Mouse (Mus musculus) forebrain, embryonic 10.5 days (tissue): ENCODE measurements around the gene Kctd10. TPM values are rescaled to one million over a fixed set of nuclear protein-coding genes. Genes with fewer than 3 reads are reported as not detected.

Experiments
- DNase-seq: peaks from one replicate; pipeline ENCODE4 v3.0.0-alpha.2; 2017; ENCODE audit warnings: low spot score; ENCODE audit errors: extremely low spot score
- H3K27ac ChIP-seq: fragments of 300-500 bp; sonication (generic); 2 replicates; pipeline ENCODE4 v1.5.1; 2016; ENCODE audit warnings: mild to moderate bottlenecking
- H3K27me3 ChIP-seq: fragments of 300-500 bp; sonication (generic); 2 replicates; pipeline ENCODE4 v1.6.1; 2016; ENCODE audit warnings: mild to moderate bottlenecking; ENCODE audit not compliant: poor library complexity, severe bottlenecking
- H3K36me3 ChIP-seq: fragments of 300-500 bp; sonication (generic); replicated peaks from 2 replicates; pipeline ENCODE4 v1.6.1; 2016; ENCODE audit warnings: mild to moderate bottlenecking, moderate library complexity
- H3K4me1 ChIP-seq: fragments of 300-500 bp; sonication (generic); 2 replicates; pipeline ENCODE4 v1.6.1; 2016
- H3K4me3 ChIP-seq: fragments of 300-500 bp; sonication (generic); 2 replicates; pipeline ENCODE4 v1.5.1; 2016; ENCODE audit warnings: mild to moderate bottlenecking, moderate library complexity
- H3K9me3 ChIP-seq: fragments of 300-500 bp; sonication (generic); 2 replicates; pipeline ENCODE4 v1.6.1; 2016; ENCODE audit warnings: mild to moderate bottlenecking, moderate library complexity
- WGBS: fragments of 180-500 bp; shearing (Covaris S2); methylation state at CpG from one replicate; pipeline ENCODE4 v1.1.7; 2016; 5-methylcytosine and 5-hydroxymethylcytosine counted together
- polyA plus RNA-seq: library from polyadenylated mRNA; unstranded; fragments of >200 nt; fragmentation: Nextera tagmentation; extraction: Ambion mirVana; gene quantifications from 2 replicates; pipeline ENCODE4 v1.2.1, GENCODE M21; 2016

The Kctd10 gene
- polyA plus RNA-seq, 1 experiment from 2014 or later: 90.2 TPM

DNA sequence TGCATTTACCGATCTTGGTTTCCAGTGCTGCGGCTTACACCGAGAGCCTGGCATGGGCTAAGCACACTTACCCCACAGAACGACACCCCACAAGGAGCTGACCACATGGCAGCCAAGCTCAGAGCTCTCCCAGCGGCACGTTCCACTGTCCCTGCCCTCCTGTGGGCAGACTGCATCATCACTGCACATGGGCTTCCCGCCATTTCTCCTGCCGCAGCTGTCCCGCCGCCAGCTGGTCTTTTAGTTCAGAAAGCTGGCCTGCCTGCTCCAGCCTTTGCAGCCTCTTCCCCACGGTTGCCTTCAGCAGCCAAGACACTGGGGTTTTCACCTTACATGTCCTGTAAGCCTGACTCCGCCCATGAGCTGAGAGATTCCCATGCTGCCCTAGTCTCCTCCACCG lies 30.1 kb upstream of the Kctd10 start:
- Histone ChIP-seq H3K27me3 (no peaks in the 10 kb centered on the region), H3K4me1 (no peaks in the 10 kb centered on the region), H3K36me3 (peaks cover 100% of the 10 kb centered on the region), H3K4me3 (no peak overlapping the region), H3K9me3 (no peaks in the 10 kb centered on the region), H3K27ac (no peak overlapping the region)
- DNase-seq: no peak
- 93% methylated on average over 13 of the region's 13 CpGs for WGBS

DNA sequence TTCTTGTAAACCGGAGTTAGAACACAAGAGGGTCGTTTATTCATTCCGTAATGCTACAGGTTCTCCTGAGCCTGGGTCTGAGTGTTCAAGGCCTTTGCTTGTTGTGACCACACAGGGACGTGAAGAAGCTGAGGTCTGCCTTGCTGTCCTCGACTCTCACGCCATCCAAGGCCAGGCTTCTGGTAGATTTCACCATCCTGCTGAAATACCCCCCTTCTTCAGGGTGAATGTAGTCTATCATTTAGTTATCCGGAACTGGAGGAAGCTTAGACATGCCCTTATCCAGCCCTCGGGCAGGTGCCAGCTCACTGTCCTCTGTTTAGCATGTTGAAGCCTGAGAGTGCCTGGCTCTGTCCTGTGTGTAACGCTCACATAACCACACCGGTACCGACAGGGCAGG lies 28.5 kb upstream of the Kctd10 start:
- 97% methylated on average over 11 of the region's 11 CpGs for WGBS
- no peaks in the 10 kb centered on the region for H3K4me1 ChIP-seq
- H3K36me3 ChIP-seq: peaks cover 100% of the 10 kb centered on the region
- H3K4me3 ChIP-seq: no peak overlapping the region
- H3K27ac ChIP-seq: no peak overlapping the region
- H3K9me3 ChIP-seq: no peaks in the 10 kb centered on the region
- DNase-seq: no peak
- H3K27me3 ChIP-seq: no peaks in the 10 kb centered on the region

DNA sequence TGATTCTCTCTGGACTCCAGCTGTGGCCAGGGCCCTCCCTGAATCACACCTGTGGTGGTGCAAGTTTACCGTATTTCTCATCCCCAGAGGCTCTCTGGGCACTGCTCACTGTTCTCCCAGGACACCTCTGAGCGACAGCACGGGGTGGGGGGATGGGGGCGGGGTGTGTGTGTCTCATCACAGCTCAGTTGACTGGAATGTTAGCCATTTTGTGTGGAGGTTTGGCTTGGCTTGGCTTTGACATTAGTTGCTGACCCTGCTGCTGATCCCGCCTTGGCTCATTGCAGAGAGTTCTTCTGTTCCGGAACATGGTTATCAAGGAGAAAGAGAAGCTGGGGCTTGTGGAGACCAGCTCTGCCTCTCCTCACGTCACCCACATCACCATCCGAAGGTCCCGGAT lies 27.5 kb upstream of the Kctd10 start:
- H3K36me3 ChIP-seq: peaks cover 100% of the 10 kb centered on the region
- H3K9me3 ChIP-seq: no peaks in the 10 kb centered on the region
- 93% methylated on average over 9 of the region's 9 CpGs for WGBS

DNA sequence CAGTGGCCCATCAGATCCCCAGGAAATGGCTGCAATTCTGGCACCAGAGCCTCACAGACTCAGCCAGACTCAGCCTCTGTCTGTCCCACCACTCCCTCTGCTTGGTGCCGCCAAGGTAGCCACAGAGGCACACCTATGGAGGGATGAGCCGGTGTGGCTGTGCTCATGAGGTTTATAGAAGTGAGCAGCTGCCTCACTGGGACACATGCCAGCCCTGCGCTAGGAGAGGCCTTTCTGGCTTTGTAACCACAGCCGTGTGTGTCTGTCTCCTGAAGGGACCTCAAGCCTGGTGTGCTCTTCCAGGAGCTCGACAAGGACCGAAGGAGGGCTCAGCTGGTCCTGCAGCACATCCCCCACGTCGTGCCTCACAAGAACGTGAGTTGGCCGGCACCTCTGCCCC lies 27.0 kb upstream of the Kctd10 start:
- no peak overlapping the region for H3K27ac ChIP-seq
- no peak overlapping the region for H3K4me3 ChIP-seq
- DNase-seq: no peak
- peaks cover 100% of the 10 kb centered on the region for H3K36me3 ChIP-seq
- WGBS: 94% methylated on average over 10 of the region's 10 CpGs
- no peaks in the 10 kb centered on the region for H3K4me1 ChIP-seq
- no peaks in the 10 kb centered on the region for H3K9me3 ChIP-seq
- H3K27me3 ChIP-seq: no peaks in the 10 kb centered on the region

More for the DNA sequence above, 27.5 kb upstream of the Kctd10 start:
- Histone ChIP-seq H3K27ac (no peak overlapping the region), H3K4me3 (no peak overlapping the region), H3K4me1 (no peaks in the 10 kb centered on the region), H3K27me3 (no peaks in the 10 kb centered on the region)
- no peak for DNase-seq

DNA sequence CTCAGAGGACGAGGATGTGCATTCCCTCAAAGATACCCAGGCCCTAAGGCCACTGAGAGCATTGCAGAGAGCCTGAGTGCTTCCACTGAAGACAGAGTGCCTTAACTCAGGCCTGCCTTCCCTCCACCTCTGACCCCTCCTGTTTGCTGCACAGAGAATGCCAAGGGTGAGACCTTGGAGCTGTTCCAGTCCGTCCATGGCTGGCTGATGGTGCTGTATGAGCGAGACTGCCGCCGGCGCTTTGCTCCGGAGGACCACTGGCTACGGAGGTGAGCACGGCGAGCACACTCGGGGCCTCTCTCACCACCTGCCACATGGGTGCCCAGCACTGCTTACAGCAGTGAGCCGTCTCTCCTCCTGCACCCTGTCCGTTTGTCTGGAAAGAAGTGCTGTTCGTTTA lies 26.3 kb upstream of the Kctd10 start:
- no peaks in the 10 kb centered on the region for H3K4me1 ChIP-seq
- WGBS: 95% methylated on average over 14 of the region's 14 CpGs
- H3K4me3 ChIP-seq: no peak overlapping the region
- no peaks in the 10 kb centered on the region for H3K27me3 ChIP-seq
- no peak for DNase-seq
- no peaks in the 10 kb centered on the region for H3K9me3 ChIP-seq
- peaks cover 100% of the 10 kb centered on the region for H3K36me3 ChIP-seq
- no peak overlapping the region for H3K27ac ChIP-seq

DNA sequence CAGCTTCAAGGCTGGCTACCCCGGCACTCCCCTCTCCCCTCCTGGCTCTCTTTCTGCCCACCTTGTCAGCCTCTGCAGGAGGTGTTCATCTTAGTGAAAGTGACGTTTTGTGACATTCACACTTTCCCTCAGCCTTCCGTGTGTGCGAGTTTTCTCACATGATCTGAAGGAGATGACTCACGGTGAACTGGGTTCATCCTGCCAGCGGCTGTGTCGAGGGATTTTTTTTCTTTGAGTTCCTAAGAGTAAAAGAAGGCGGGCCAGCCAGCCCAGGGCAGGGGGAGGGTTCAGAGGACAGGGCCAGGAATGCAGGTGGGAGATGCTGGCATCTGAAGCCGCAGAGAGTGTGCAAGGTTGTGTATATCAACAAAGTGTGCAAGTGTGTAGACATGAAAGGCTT lies 12.9 kb upstream of the Kctd10 start:
- Histone ChIP-seq H3K4me3 (no peak overlapping the region), H3K9me3 (no peaks in the 10 kb centered on the region), H3K36me3 (peaks cover 100% of the 10 kb centered on the region), H3K4me1 (no peaks in the 10 kb centered on the region), H3K27me3 (no peaks in the 10 kb centered on the region), H3K27ac (no peak overlapping the region)
- WGBS: 89% methylated on average over 9 of the region's 9 CpGs
- no peak for DNase-seq

DNA sequence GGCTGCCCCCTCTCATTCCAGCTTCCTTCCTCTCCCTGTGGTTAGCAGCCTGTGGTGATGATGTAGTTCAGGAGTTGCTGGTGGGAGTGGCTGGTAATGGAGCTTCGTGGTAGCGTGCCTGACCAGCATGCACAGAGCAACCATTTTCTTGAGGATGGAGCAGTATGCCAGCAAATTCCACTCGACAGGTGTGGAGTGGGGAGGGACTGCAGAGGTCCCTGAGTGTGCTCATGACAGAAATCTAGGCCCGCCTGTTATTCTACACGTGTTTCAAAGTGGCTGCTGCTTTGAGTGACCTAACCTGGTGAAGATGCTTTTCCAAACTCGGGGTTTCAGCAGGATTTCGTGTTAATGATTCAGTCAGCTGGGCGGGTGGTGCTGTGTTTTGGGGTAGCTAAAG lies 4.1 kb upstream of the Kctd10 start:
- WGBS: 91% methylated on average over 8 of the region's 8 CpGs
- peaks cover 22% of the 10 kb centered on the region for H3K4me1 ChIP-seq

DNA sequence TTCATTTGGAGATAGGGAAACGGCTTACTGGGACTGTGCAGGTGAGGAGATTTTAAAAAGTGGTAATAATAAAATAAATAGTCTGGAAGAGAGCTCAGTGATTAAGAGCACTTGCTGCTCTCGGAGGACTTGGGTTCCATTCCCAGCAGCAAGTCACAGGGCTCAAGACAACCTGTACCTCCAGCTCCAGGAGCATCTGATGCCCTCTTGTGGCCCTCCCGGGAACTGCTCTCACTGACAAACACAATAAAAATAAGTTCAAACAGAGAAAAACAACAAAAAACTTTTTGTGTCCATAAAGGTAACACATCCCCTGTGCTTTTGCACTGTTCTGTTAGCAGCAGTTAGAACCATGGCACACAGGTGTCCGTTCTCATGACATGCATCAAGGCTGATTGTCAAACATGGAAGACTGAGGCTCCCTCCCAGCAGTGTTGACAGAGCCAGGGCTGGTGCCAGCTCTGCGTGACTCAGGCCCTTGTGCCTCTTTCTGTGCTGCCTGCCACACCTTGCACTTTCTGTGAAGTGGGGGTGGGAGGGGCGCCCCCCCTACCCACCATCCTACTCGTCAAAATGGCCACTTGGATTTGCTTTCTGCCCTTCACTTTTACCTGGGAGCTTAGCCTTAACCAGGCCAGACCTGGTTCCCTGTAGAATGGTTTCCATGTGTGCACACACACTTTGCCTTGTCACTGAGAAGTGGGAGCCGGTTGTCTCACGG lies 3.0 kb upstream of the Kctd10 start:
- DNase-seq: peak; percentile 52
- H3K9me3 ChIP-seq: no peaks in the 10 kb centered on the region
- peaks cover 51% of the 10 kb centered on the region for H3K36me3 ChIP-seq
- WGBS: 81% methylated on average over 9 of the region's 9 CpGs
- H3K4me1 ChIP-seq: peaks cover 33% of the 10 kb centered on the region
- H3K27ac ChIP-seq: no peak overlapping the region
- H3K27me3 ChIP-seq: no peaks in the 10 kb centered on the region
- no peak overlapping the region for H3K4me3 ChIP-seq

More for the DNA sequence above, 4.1 kb upstream of the Kctd10 start:
- Histone ChIP-seq H3K36me3 (peaks cover 62% of the 10 kb centered on the region), H3K9me3 (no peaks in the 10 kb centered on the region), H3K4me3 (no peak overlapping the region), H3K27me3 (no peaks in the 10 kb centered on the region), H3K27ac (no peak overlapping the region)
- no peak for DNase-seq

DNA sequence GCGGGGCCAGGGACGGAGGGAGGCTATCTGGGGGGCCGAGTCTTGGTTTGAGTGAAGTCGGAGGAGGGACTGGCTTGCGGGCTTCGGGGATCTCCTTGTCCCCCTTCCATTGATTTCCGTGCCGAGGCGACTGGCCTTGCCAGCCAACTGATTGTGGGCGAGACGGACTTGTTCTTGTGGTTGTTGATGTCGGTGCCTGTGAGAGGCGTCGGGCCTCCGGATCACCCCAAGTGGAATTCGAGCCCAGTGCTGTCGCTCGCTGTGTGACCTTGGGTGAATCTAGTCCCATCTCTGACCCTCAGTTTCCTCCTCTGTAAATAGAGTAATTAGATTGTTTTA lies 674 bp upstream of the Kctd10 start:
- H3K36me3 ChIP-seq: peaks cover 35% of the 10 kb centered on the region
- H3K4me3 ChIP-seq: peak overlapping the region; percentile 99
- H3K9me3 ChIP-seq: no peaks in the 10 kb centered on the region
- DNase-seq: no peak
- WGBS: under 1% methylated on average over 18 of the region's 18 CpGs
- H3K27me3 ChIP-seq: no peaks in the 10 kb centered on the region
- peaks cover 50% of the 10 kb centered on the region for H3K4me1 ChIP-seq
- H3K27ac ChIP-seq: peak overlapping the region; percentile 97

DNA sequence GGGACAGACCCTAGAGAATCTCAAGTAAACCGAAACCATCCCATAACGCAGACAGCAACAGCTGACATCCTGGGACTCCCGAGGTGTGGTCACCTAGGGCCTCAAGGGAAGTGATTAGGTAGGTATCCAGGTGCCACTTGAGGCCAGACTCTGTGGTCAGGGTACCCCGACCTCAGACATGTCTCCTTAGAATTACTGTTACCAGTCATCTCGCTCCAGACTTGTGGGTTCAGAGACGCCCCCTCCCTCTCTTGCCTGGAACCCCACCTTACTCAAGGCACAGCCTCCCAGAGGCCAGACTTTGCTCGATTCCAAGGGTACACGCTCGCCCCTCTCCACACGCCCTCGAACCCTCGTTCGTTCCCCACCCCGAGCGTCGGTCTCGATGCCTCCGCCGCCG lies 545 bp downstream of the Kctd10 start:
- H3K4me3 ChIP-seq: peak overlapping the region; percentile 99
- peaks cover 50% of the 10 kb centered on the region for H3K4me1 ChIP-seq
- 2% methylated on average over 20 of the region's 20 CpGs for WGBS
- H3K36me3 ChIP-seq: peaks cover 35% of the 10 kb centered on the region
- peak overlapping the region; percentile 97 for H3K27ac ChIP-seq
- peak; percentile 24 for DNase-seq
- H3K9me3 ChIP-seq: no peaks in the 10 kb centered on the region
- no peaks in the 10 kb centered on the region for H3K27me3 ChIP-seq

DNA sequence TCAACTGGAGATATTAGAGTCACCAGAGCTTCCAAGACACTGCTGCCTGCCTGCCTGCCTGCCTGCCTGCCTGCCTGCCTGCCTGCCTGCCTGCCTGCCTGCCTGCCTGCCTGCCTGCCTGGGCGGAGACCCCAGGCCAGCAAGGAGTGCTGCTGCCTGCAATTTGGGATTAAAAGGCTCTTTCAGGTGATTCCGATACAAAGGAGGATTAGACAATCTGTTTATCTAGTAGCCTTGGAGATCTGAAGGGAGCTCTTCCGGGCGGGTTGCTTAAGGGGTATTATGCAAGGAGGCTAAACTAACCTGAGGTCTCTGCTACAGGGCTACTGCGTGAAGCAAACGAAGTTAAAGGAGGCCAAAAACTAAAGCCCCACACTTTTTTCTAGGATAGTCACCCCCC lies 1.4 kb downstream of the Kctd10 start:
- Histone ChIP-seq H3K9me3 (no peaks in the 10 kb centered on the region), H3K4me1 (peaks cover 55% of the 10 kb centered on the region), H3K36me3 (peaks cover 36% of the 10 kb centered on the region), H3K27me3 (no peaks in the 10 kb centered on the region), H3K27ac (peak overlapping the region; percentile 97), H3K4me3 (peak overlapping the region; percentile 99)
- DNase-seq: no peak
- 27% methylated on average over 6 of the region's 6 CpGs for WGBS

DNA sequence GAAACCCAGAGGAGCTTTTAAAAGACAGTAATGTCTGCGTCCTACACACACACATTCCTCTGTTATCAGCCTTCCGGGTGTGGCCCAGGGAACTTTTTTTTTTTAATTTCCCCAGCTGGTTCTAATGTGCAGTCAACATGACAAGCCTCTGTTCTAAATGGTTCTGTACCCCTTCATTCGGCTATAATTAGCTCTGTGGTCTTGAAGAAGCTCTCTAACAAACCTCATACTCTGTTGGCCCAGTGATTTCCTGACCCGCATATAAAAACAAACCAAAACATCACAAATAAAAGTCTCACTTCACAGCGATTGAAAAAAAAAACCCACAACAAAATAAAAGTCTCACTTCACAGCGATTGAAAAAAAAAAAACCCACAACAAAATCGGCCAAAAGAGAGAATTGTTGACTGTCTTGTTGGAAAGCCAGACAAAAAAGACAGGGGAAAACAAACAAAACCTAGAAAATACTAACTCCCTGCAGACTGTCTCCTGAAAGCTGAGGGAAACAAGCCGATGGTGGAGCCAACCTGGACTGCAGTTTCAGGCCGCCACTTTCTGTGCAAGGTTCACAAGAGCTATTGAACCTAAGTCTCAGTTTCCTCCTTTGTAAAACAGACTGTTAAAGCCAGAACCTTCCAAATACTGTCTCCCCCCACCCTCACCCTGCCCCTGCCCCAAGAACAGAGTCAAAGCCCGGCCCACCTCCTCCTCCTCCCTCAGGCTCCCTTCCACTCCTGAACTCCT lies 2.0 kb downstream of the Kctd10 start:
- no peaks in the 10 kb centered on the region for H3K27me3 ChIP-seq
- H3K4me1 ChIP-seq: peaks cover 61% of the 10 kb centered on the region
- H3K4me3 ChIP-seq: peak overlapping the region; percentile 99
- H3K9me3 ChIP-seq: no peaks in the 10 kb centered on the region
- H3K27ac ChIP-seq: peak overlapping the region; percentile 97
- 79% methylated on average over 10 of the region's 10 CpGs for WGBS
- H3K36me3 ChIP-seq: peaks cover 39% of the 10 kb centered on the region
- no peak for DNase-seq

DNA sequence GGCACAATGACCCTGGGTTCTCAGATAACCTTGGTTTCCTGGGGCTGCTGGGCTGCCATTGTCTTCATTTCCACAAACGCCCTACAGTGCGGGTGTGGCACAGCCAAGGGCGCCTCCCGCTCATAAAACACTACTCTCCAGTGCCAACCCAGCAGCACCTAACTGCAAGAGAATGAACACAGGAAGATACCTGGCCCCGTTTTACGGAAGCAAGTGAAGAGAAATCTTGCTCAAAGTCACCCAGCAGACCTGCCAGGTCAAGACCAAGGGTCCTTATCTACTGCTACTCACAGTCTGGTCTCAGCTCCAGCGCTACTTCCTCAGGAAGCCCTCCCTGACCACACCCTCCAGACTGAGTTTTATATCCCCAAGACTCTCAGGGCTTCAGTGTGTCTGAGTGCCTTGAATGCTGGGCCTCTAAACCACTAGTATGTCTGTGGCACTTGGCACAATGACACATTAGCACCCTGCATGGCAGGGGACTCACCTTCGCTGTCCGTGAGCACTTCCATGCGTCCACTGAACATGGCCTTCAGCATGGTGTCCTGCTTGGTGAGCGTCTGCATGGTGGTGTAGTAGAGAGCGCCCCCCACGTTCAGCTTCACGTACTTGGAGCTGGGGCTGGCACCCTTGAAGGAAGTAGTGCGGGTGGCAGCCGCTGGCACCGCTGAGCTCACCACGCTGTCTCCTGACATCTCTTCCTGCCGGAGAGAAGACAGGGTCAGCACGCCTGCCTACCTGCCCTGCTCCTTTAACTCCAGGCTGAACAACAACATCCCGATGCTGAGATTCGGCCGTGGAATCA lies 5.7 kb downstream of the Kctd10 start:
- H3K9me3 ChIP-seq: no peaks in the 10 kb centered on the region
- H3K27me3 ChIP-seq: no peaks in the 10 kb centered on the region
- H3K27ac ChIP-seq: no peak overlapping the region
- DNase-seq: no peak
- H3K4me3 ChIP-seq: no peak overlapping the region
- 92% methylated on average over 23 of the region's 23 CpGs for WGBS
- H3K4me1 ChIP-seq: peaks cover 78% of the 10 kb centered on the region
- H3K36me3 ChIP-seq: peaks cover 71% of the 10 kb centered on the region
